Mouse (Mus musculus): ENCODE data around the gene Olfr1274-ps.
"Not testable (repeated sequence)": the region's sequence is repeated elsewhere in the genome, so short reads cannot be mapped to it uniquely, and the experiment has no call there.

Olfr1274-ps gene

GRCm38 (mm10) chr2:90398633-90399107, at the start of gene Olfr1274-ps:
Gene Olfr1274-ps, plus strand, starts transcription at chr2:90398683.
- DNase-seq (ENCODE audit: low read depth) = not testable (repeated sequence)

GRCm38 (mm10) chr2:90351047-90351446, 47.4 kb upstream of the Olfr1274-ps start:
- not testable (repeated sequence) for DNase-seq (ENCODE audit: low read depth)

DNA sequence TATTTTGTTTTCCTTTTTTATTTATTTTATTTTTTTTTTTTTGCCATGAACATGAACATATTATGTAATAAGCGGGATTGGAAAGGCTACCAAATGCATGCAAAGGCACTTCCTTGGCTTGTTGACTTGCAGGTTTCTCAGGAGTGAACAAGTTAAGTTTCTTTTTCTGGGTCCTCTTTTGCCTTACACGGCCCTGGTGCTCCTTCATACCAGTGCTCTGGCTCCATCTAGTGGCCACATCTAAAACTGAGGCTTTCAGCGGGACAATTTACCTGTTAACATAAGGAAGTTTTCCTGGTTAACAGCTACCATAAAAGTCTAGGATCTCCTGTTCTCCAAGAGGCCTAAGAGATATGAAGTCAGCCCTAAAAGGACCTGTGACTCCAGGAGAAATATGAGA, 46.9 kb upstream of the Olfr1274-ps start:
- DNase-seq (ENCODE audit: low read depth) = not testable (repeated sequence)

DNA sequence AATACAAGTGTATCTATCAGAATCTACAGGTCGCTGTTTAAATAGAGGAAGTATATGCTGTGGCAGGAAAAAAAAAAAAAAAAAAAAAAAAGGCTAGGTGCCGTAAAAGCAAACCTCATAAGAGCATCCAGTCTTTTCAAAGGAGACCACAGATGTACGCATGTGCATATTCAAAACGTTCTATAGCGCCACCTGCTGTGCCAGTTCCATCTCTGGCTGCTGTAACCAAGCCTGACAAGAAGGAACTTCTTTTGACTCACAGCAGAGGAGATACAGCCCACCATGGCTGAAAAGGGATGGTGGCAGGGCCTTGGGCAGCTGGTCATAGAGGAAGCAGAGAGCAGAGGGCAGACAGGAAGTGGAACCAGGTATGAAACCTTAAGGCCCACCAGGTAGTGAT, 39.3 kb upstream of the Olfr1274-ps start:
- DNase-seq (ENCODE audit: low read depth) = not testable (repeated sequence)

- not testable (repeated sequence) for DNase-seq (ENCODE audit: low read depth)
These were observed 38.3 kb upstream of the Olfr1274-ps start for GRCm38 (mm10) chr2:90360199-90360598.

GRCm38 (mm10) chr2:90414110-90414821, 15.8 kb downstream of the Olfr1274-ps start:
- not testable (repeated sequence) for DNase-seq (ENCODE audit: low read depth)

DNA sequence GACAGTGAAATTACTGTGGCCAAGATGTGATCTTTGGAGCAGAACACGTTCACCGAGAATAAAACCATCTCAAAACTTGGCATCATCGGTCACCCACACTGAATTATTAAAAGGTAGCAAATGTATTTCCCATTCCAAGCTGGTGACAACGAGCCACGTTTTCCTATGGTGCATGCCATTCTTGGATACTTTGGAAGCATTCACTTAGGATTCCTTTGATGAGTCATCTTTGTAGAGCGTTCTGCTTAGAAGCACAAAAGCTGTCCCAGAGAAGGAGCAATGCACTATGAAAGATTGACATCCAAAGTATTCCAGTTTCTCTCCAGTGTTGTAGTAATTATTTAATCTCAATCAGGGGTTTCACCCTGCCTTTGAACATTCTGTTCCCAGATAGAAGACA, 23.8 kb downstream of the Olfr1274-ps start:
- not testable (repeated sequence) for DNase-seq (ENCODE audit: low read depth)

- not testable (repeated sequence) for DNase-seq (ENCODE audit: low read depth)
These were observed 26.5 kb downstream of the Olfr1274-ps start for GRCm38 (mm10) chr2:90424937-90425336.

DNA sequence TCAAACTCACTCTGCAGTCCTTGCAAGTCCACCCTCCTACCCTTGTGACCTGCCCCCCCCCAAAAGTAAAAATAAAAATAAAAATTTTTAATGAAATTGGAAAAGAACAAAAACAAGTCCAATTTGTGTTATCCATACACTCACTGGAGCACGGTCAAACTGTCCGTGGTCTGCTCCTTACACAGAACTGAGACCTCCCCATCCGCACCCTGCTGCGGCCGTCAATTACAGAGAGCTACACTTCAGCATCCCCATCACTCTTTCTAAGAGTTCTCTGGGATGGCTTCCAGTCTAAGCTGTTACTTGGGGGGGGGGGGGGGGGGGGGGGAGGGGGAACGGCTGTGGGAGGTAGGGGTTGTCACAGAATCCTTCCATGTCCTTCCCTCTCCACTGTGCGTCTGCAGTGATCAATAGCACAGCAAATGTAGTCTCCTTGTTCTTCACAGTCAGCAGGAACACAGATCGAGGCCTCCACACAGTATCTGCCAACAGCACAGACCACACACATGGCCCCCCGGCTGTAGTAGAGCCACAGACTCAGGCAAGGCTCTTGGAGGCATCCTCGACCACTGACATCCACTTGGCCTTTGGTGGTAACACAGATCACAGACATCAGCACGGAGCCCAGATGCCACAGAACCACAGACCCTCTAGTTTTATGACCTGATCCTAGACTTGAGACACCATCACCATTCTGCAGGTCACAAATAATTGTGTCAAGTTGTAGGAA, 30.7 kb downstream of the Olfr1274-ps start:
- not testable (repeated sequence) for DNase-seq (ENCODE audit: low read depth)

GRCm38 (mm10) chr2:90429782-90430181, 31.3 kb downstream of the Olfr1274-ps start:
- not testable (repeated sequence) for DNase-seq (ENCODE audit: low read depth)

DNA sequence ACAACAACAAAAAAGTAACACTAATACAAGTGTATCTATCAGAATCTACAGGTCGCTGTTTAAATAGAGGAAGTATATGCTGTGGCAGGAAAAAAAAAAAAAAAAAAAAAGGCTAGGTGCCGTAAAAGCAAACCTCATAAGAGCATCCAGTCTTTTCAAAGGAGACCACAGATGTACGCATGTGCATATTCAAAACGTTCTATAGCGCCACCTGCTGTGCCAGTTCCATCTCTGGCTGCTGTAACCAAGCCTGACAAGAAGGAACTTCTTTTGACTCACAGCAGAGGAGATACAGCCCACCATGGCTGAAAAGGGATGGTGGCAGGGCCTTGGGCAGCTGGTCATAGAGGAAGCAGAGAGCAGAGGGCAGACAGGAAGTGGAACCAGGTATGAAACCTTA, 39.0 kb downstream of the Olfr1274-ps start:
- not testable (repeated sequence) for DNase-seq (ENCODE audit: low read depth)

GRCm38 (mm10) chr2:90440169-90440568, 41.7 kb downstream of the Olfr1274-ps start:
- not testable (repeated sequence) for DNase-seq (ENCODE audit: low read depth)

DNA sequence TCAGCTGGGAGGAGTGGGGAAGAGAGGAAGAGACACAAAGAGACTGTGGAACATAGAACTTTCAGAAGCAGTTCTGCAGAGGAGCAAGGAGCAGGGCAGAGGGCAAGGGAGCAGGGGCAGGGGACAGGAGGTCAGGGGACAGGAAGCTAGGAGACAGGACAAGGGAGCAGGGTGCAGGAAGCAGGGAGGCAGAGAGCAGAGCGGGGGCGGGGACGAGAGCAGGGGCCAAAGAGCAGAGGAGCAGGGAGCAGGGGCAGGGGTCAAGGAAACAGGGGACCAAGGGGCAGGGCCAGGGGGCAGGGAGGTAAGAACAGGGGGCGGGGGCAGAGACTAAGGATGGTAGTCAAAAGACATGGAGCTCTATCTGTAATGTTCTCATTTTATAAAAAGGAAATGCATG, 43.3 kb downstream of the Olfr1274-ps start:
- DNase-seq (ENCODE audit: low read depth) = not testable (repeated sequence)

DNA sequence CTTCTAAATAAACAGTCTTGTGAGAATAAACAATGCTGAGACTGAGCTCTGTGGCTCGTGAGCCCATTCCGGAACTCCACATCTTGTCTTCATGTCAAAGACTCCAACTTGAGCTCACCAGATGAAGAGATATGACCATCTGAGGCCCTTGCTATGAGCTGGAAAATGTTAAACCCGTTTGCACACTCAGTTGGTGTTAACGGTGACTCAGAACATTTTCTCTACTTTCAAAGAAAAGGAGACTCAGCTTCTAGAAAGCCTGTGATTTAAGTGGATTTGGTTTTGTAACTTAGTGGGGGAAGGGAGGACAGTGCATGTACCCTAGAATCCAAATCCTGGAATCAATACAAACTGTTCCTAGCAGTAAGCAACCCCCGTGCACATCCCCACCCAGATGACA, 45.3 kb downstream of the Olfr1274-ps start:
- no peak for DNase-seq (ENCODE audit: low read depth)

GRCm38 (mm10) chr2:90448967-90449740, 50.7 kb downstream of the Olfr1274-ps start:
- no peak for DNase-seq (ENCODE audit: low read depth)

DNA sequence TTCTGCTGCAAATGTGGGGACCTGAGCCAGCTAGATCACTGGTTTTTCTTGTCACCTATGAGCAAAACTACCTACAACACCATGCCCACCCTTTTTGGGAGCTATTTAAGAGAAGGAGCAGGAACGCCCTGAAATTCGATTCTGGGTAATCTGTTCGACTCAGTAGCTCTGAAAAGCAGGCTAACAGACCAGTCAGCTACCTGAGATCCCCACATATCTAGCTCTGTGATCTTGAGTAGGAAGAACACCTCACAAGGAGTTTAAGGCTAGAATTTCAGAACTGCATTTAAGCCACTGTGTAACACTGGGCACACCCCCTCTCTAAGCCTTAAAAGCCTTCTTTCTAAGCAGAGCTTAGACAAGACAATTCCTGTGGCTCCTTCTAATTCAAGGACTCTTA, 53.9 kb downstream of the Olfr1274-ps start:
- no peak for DNase-seq (ENCODE audit: low read depth)

All from 416B (cell line).